Mouse (Mus musculus): ENCODE data around the gene Mb.

The Mb gene

DNA sequence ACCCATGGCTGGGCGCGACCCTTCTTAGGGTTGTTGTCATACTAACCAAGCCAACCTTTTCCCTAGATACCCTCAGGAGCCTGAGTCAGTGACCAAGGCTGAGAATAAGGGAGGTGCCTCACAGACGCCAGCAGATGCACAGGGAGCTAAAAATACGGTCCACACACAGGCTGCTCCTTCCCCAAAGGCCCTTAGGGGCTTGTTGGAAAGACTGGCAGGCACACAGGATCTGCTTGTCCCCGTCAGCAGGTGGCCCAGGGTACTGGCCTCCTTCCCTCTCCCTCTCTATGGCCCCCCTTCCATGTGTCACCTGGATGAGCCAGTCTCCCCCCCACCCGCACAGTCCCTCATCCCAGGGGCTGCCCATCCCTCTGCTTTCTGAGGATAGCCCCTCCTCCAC lies 22.8 kb downstream of the Mb start:
- no peak for DNase-seq (ENCODE audit: low read depth, low spot score)

DNA sequence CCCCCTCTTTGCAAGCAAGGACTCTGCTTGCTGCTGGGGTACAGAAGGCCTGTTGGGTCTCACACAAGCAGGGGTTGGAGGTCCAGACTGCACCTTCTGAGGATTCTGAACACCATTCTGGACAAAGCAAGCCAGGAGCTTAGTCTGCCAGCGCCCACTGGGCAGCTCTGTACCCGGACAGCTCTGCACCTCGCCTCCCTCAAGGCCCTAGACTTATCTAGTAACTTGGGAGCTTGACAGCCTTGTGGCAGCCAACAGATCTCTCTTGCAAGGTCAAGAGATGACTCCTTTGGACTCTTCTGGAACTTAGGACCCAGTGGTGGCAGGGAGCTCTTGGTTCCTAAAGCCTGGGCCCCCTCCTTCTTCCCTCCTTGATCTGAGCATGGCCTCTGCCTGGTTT lies 23.4 kb downstream of the Mb start:
- DNase-seq (ENCODE audit: low read depth, low spot score): no peak

DNA sequence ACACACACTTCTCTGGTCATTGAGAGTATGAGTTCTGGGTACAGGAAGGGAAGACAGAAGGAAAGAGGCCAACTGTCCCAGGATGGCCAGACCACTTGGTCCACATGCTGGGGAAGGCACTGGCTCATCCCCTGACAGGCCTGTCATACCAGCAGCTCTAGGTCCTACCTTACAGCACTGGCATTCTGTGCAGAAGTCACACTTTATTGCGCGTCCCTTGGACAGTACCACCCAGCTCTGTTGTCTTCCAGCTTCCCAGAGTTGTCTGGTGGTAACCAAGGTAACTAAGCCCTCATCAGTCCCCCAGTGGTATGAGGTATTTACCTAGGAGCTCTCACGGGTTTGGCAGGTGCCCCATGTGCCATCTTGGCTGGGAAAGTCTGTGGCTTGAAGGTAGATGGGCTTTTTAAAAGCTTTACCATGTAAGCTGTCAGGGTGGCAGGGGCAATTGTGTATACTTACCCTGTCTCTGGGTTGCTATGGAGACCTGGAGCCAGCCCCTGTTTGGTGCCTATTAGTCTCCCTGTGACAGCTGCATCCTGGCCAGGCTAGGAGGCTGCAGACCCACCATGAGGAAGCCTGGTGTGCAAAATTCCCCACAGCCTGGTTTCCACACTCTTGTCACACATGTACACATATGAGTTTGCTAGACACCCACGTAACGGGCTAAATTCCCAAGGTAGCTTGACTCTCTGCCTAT lies 24.4 kb downstream of the Mb start:
- no peak for DNase-seq (ENCODE audit: low read depth, low spot score)

DNA sequence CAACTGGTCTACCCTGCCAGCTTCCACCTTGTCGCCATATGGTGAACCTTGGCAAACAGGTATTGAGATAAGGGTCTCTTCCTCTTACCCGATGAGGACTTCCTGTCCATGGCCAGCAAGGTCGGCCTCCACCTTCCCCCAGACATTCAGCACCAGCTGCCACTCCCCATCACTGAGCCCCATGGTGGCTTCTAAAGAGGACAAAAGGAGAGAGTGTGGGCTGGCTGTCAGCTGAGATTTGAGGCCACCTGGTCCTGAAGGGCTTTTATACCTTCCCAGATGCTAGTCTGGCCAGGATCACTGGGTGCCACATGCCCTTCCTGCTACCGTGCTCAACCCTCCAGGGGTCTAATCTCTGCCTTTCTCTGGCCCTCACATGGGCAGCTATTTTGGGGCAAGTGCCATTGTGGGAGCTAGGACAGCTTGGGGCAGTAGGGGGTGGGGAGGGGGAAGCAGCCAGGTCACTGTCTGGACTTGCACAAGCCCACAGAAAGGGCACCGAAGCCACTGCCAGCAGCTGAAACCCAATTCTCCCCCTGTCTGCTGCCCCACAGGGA lies 28.0 kb downstream of the Mb start:
- no peak for DNase-seq (ENCODE audit: low read depth, low spot score)

DNA sequence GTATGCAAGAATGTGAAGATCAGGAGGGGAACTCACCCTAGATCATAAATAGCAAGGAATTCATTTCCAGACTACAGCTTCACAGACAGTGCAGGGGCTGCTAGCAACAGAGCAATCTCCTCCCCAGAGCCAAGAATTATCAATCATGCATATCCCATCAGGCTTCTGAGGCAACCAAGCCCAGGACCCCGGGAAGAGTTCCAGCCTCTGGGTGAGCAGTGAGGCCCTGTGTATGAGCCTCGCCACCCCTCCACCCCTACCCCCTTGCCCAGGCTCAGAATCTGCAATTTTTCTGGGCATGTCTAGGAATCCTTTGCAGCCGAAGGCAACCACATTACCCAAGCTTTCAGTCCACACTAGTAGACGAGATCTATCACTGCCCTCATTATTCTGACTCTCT lies 28.6 kb downstream of the Mb start:
- DNase-seq (ENCODE audit: low read depth, low spot score): no peak

DNA sequence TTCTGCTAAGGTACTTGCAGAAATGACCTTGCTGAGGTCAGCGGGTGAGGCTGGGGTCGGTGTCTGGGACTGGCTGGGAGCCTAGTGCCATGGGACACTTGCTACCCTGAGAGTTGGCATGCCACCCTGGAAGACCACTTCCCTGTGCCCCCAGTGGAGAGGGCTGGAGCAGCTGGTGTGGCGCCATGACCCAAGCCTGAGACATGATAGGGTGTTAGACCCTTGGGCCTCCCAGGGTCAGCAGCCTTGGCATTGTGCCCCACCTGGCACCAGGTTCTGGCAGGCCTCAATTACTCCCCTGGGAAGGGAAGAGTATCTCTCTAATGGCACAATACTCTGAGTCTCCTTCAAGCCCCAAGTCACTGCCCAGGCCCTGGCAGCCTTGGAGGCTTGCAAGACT lies 29.4 kb downstream of the Mb start:
- no peak for DNase-seq (ENCODE audit: low read depth, low spot score)

DNA sequence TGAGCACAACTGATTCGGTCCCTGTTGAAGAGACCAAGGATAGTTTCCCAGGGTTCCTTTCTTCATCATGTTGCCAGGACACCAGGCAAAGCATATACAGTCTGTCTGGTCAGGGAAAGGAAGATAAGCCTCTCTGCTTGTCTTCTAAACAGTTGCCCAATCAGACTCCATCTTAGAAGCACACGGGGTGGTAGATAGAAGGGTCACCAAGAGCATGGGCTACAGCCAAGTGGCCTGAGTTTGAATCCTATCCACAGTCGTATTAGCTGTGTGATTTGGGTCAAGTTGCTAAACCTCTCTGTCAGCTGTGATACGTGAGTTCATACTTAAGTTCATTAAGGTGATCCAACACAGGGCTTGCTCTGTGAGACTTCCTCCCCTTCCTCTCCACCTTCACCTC lies 30.3 kb downstream of the Mb start:
- DNase-seq (ENCODE audit: low read depth, low spot score): no peak

DNA sequence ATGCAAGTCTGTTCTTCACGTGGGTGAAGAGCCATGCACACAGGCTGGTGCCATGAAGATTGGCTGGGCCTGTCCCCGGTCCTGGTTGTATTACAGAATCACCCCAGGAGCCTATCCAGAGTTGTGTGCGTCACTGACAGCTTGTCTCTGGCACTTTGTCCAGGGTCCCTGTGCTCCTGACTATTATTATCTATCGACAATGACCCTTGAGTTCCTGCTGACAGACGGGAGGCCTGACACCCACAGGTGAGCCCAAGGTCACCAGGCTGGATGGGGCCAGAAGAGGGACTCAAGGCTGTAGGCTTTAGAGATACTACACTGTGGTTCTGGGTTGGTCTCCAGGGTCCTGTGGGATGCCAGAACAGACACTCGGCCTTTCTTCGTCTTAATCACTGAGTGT lies 30.9 kb downstream of the Mb start:
- DNase-seq (ENCODE audit: low read depth, low spot score): no peak

DNA sequence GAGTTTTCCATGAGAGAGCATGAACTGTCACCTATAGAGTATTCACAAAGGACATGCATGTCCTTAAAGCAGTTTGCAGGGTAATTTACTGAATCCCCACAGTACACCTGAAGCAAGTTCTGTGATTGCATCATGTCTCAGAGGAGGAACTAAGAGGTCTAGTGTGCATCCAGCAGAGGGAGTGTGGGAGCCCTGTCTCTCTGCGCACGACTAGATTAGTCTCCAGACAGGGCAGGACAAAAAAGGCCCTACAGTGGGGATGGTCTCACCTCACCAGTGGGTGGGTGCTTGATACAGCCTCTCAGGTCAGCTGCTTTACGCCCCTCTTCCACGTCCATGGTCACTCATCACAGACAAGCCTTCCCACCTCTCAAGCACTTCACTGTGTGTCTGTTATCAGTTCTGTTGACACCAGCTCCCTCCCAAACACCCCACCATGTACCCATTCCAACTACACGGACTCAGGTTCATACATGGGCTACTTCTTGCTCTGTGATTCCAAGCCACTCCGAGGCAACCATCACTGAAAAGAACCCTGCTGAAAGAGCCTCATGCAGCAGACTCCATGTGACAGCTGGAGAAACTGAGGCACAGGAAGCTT lies 31.6 kb downstream of the Mb start:
- peak; percentile 64 for DNase-seq (ENCODE audit: low read depth, low spot score)

DNA sequence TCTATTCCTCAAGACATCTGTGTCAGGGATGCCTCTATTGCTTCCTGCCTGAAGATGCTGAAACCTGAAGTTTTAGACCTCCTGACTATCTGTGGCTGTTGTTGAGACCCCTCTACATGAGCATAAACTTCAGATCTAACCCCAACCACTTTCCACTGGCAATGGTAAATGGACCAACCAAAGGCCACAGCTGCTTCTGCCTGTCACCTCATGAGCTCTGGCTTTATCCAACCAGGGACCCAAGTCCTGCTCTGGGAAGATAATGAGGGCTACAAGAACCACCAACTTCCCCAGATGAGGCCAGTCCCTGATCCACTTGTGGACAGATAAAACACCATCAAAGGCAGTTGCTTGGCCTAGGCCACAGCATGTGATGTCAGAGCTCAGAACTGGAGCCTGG lies 32.6 kb downstream of the Mb start:
- DNase-seq (ENCODE audit: low read depth, low spot score): no peak

DNA sequence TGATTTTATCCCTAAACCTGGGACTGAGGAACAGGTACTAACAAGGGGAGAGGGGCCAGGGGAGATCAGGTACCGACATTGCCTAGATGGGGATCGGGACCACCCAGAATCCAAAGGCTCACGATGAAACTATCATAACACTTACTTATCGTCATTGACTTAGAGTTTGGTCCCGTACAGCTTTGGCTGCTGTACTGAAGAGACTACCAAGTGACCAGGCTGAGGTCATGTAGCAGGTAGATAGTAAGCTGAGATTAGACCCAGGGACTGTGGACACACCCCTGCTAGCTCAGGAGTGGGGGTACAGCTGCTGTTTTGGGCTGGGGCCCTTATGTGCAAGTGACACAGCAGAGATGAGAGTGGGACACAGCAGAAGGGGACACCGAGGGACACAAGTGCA lies 34.0 kb downstream of the Mb start:
- no peak for DNase-seq (ENCODE audit: low read depth, low spot score)

DNA sequence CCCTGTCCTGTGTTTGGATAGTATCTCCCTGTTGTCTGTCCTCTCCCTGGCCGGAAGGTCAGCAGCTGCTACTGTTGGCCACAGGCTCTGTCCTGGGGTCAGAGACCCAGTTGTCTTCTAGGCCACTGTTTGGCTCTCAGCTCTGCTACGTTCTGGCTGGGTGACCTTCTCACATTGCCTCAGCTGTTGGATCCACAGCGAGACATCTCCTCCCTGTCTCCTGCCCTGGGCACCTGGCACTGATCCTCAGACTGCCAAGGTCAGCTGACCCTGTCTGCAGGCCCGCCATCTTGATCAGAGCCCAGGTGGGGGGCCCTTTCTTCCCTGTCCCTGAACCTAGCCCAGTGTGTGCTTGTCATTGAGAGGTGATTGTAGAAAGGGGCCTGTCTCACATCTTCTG lies 35.5 kb downstream of the Mb start:
- no peak for DNase-seq (ENCODE audit: low read depth, low spot score)

DNA sequence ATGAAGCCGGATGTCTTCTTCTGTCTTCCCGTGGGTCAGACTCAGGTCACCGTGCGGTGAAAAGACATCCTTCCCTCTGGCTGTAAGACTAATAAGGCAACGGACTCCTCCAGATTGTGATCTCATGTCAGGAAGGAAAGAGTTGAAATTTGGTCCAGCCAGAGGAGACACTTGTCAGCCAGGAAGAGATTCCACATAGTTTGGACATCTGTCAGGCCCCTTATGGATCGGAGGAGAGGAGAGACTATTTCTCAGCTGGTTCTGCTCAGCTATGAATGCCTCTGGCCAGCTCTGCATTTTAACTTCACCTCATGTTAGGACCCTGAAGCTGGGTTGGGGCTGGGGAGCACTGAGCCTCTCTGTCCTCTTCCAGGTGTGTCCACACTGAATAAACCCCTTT lies 36.0 kb downstream of the Mb start:
- no peak for DNase-seq (ENCODE audit: low read depth, low spot score)

DNA sequence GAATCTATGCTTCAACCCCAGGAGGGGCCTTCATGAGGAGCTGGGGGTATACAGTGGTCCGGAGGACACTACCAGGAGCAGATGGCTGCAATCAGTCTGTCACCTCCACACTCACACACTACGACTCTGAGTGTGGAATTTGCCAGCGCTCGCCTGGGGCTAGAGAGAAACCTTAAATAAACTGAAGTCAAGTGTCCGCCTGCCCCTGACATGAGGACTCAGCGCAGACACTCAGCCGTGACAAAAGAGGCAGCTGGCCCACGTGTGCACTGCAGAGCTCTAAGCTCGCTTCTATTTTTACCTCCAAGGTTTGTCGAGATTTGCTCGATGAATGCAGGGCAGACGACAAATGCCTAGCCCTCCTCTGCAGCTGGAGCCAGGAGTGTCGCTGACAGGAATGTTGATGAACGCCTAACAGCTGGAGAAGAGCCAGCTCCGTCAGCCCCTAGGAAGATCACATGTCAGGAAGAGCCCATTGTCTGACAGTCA lies 36.7 kb downstream of the Mb start:
- peak; percentile 78 for DNase-seq (ENCODE audit: low read depth, low spot score)

DNA sequence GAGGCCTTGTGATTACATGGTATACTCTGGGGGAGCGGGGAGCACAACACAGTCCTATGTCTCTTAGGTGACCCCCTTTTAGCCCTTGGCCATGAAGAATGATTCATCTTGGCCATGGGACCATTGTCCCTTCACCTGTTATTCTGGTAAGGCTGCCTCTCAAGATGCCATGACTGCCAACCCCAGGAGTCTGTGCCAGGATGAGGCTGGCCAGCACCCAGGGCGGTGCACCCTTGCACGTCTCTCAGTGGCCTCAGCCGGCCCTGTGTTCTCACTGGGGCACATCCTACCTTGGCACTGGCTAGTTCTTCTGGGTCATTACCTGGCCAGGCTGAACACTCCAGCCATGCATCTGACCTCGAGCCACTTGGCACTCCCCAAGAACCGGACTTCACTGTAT lies 41.6 kb downstream of the Mb start:
- no peak for DNase-seq (ENCODE audit: low read depth, low spot score)

DNA sequence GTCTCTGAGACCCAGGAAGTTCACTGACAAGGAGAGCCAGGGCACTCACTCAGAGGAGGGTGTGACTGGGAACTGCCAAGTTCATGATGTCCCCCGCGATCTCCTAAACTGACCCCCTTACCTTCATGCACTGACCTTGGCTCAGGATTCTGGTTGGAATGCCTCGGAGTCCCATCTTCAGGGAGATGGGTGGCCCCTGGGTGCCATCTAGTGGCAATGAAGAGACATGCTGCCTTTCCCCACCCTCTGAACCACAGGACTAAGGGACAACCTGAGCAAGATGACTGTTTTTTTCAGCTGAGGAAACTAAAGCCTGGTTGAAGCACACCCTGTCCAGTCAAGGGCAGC lies 46.6 kb downstream of the Mb start:
- DNase-seq (ENCODE audit: low read depth, low spot score): peak; percentile 79

DNA sequence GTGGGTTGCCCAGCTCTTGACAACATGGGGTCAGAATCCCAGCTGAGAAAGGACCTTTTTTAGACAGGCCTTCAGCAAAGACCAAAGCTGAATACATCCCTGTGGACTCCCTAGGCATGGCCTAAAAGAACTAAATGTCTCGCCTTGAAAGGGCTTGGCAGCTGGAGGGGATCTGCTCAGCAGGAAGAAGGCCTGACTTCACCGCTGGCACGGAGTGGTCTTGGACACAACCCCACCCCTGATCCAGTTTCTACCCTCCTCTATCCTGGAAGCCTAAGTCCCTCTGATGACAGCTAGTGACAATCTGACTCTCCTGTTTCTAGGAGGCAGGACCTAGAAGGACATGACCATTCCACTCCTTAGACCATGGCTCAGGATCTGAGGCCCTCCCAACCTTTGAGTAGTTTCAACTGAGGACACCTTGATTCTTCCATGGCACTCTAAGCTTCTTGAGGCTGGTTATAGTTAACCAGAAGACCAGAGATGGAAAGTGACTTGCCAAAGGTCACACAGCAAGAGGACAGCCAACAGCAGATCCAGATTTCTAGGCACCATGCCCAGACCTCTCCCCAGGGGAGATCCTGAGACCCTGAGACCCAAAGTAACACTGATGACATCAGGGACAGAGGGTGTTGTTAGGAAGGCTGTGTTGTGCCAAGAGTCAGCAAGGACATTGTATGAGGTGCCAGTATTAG lies 47.1 kb downstream of the Mb start:
- no peak for DNase-seq (ENCODE audit: low read depth, low spot score)

DNA sequence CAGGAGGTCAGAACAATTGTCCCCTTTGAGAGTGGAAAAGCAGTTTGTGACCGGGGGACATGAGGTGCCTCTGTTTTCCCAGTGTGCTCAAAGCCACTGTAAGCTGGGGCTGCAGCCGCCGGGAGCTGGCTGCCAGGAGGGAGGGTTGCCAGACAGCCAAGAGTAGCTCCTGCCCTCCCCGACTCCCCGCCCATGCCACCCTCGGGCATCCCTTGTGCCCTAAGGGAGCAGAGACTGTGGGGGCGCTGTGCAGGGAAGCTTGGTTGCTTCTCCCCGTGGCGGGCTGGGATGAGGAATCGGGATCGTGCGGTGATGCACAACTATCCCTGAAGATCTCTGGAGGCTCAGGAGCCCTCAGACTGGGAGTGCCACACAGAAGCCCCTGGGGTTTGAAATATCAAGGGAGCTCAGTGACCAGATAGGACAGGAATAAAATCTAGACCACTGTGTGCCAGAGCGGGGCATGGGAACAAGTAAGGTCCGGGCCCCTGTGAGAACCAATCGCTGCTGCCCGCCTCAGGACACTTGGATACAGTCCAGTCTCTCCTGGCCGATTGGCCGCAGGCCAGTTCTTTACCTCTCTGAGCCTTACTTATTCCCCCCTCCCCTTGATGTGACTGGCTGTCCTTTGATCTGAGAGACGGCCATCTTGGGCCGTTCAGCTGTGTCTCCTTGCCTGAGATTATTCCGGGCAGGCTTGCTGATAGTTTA lies 51.4 kb downstream of the Mb start:
- DNase-seq (ENCODE audit: low read depth, low spot score): peak; percentile 43

DNA sequence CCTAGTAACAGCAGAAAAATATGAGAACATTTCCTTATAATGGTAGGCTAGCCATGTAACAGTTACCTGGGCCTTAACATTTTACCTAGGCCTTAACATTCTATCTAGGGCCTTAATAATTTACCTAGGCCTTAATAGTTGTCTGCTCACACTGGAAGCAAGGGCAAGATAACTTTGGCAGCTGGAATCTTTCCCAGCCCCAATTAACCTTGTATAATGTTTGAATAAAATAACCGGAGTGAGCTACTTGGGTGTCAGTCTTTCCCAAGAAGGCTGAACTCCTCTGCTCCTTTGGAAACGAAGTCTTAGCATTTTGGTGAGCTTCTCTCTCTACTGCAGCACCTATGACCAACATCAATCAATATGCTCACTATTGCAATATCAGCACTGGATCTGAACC lies 52.4 kb downstream of the Mb start:
- no peak for DNase-seq (ENCODE audit: low read depth, low spot score)

DNA sequence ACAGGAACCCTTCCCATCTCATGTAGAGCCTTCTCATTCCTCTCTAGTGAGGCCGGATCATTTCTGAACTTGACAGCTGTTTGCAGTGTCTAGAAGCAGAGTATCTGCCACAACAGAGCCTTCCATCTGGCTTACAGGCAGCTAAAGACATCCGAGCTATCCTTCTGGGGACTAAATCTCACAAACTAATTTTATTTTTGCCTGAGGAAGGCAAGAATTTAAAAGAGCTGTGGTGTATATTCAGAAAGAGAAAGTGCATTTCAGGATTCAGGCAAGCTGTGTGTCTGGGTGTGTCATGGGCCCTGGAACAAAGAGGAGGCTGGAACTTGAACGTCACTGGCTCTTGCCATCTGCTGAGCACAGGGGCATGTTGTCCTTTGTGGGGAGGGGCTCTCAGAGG lies 56.1 kb downstream of the Mb start:
- DNase-seq (ENCODE audit: low read depth, low spot score): no peak

DNA sequence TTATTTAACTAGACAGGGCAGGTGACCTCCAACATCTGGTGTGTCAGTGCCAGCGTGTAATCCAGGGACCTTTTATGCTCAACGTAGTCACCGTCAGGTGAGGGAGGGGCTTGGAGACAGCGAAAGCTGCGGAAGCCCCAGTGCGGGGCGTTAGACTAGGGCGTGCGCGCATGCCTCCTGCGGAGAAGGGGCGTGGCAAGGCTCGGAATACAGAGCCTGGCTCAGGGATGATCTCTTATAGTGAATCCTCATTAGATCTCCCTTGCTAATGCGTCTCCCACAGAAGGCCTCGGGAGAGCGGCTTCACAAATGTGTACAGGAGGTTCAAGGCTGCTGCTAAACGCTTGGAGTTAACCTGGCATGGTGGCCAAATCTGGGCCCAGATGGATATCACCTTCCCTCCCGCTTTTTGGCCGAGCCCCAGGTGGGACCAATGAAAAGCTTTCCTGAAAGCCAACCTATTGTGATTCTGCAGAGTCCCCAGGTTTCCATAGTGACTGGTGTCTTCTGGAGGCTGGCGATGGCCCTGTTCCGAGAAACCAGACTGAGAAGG lies 62.9 kb downstream of the Mb start:
- peak; percentile 96 for DNase-seq (ENCODE audit: low read depth, low spot score)

DNA sequence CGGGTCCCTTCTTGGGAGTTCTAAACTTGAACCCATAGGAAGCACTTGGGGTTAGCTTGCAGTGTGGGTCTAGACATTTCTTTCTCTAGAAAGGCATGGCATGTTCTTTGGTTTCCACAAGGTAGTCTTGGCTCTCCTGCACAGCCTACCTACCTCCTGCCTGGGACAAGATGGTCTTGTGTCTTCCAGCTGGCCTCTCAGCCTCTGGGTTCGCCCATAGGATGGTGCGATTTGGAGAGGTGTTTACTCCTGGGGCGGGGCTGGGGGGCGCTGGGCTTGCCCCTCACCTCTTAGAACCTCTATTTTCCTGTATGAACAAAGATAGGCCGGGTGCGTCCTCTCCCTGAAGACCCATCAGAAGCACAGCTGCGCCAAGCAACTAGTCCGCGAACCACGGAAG lies 63.3 kb downstream of the Mb start:
- no peak for DNase-seq (ENCODE audit: low read depth, low spot score)
